Mouse (Mus musculus) lung, postnatal 0 days (tissue): ENCODE measurements around the gene Ddx1. TPM values are rescaled to one million over a fixed set of nuclear protein-coding genes. Genes with fewer than 3 reads are reported as not detected.

Experiments
- ATAC-seq: fragments of 200-750 bp; cut with Nextera tagmentation; 2 replicates; pipeline ENCODE4 v1.8.0; 2017; ENCODE audit warnings: moderate library complexity
- DNase-seq: peaks from one replicate; pipeline ENCODE4 v3.0.0-alpha.2; 2016; ENCODE audit warnings: low spot score
- H3K27ac ChIP-seq: fragments of 300-500 bp; sonication (generic); 2 replicates; pipeline ENCODE4 v1.5.1; 2014; ENCODE audit warnings: antibody characterized with exemption, mild to moderate bottlenecking, low read length, mixed read lengths
- H3K27me3 ChIP-seq: fragments of 300-500 bp; sonication (generic); replicated peaks from 2 replicates; pipeline ENCODE4 v1.6.1; 2014; ENCODE audit warnings: low read length, mixed read lengths; ENCODE audit not compliant: insufficient read depth
- H3K36me3 ChIP-seq: fragments of 300-500 bp; sonication (generic); 2 replicates; pipeline ENCODE4 v1.6.1; 2014; ENCODE audit warnings: low read length, mixed read lengths; ENCODE audit not compliant: insufficient read depth
- H3K4me1 ChIP-seq: fragments of 300-500 bp; sonication (generic); 2 replicates; pipeline ENCODE4 v1.6.1; 2014; ENCODE audit warnings: antibody characterized with exemption, low read depth, low read length, mixed read lengths; ENCODE audit not compliant: insufficient read depth
- H3K4me2 ChIP-seq: fragments of 300-500 bp; sonication (generic); replicated peaks from 2 replicates; pipeline ENCODE4 v1.6.1; 2014; ENCODE audit warnings: low read depth, mild to moderate bottlenecking, low read length, moderate library complexity, mixed read lengths
- H3K4me3 ChIP-seq: fragments of 300-500 bp; sonication (generic); 2 replicates; pipeline ENCODE4 v1.5.1; 2014; ENCODE audit warnings: low read depth, low read length
- H3K9ac ChIP-seq: fragments of 300-500 bp; sonication (generic); replicated peaks from 2 replicates; pipeline ENCODE4 v1.6.1; 2014; ENCODE audit warnings: low read depth, mild to moderate bottlenecking
- H3K9me3 ChIP-seq: fragments of 300-500 bp; sonication (generic); 2 replicates; pipeline ENCODE4 v1.6.1; 2016; ENCODE audit warnings: low read length, mixed read lengths
- CTCF ChIP-seq: IDR thresholded peaks from 2 replicates; pipeline ENCODE4 v1.5.1; 2016; ENCODE audit warnings: antibody characterized with exemption, mild to moderate bottlenecking
- EP300 ChIP-seq: IDR thresholded peaks from 2 replicates; pipeline ENCODE4 v1.6.1; 2016; ENCODE audit warnings: antibody characterized with exemption, mild to moderate bottlenecking, control low read depth
- WGBS: fragments of 180-500 bp; shearing (Covaris S2); extraction: QIAGEN DNeasy Blood & Tissue Kit; methylation state at CpG from one replicate; pipeline ENCODE4 v1.1.7; 2014; 5-methylcytosine and 5-hydroxymethylcytosine counted together
- polyA plus RNA-seq: library from polyadenylated mRNA; unstranded; fragments of >200 nt; fragmentation: Nextera tagmentation; extraction: Ambion mirVana; gene quantifications from 2 replicates; pipeline ENCODE4 v1.2.1, GENCODE M21; 2015

Ddx1 gene
- polyA plus RNA-seq, 1 experiment from 2014 or later: 53.4 TPM

GRCm38 (mm10) chr12:13182220-13182619, 66.8 kb downstream of the Ddx1 start:
- TF ChIP-seq CTCF: no peak
- no peak for TF ChIP-seq EP300
- H3K4me3 ChIP-seq: no peak overlapping the region
- no peaks in the 10 kb centered on the region for H3K36me3 ChIP-seq
- no peaks in the 10 kb centered on the region for H3K27me3 ChIP-seq
- no peaks in the 10 kb centered on the region for H3K9me3 ChIP-seq
- no peak for DNase-seq
- H3K4me1 ChIP-seq: peaks cover 6% of the 10 kb centered on the region; the same call in 1 of the 2 replicates
- no peak overlapping the region for H3K27ac ChIP-seq
- no peak overlapping the region for H3K4me2 ChIP-seq
- ATAC-seq: no peak
- no peak overlapping the region for H3K9ac ChIP-seq
- WGBS: 66% methylated on average over 8 of the region's 8 CpGs

DNA sequence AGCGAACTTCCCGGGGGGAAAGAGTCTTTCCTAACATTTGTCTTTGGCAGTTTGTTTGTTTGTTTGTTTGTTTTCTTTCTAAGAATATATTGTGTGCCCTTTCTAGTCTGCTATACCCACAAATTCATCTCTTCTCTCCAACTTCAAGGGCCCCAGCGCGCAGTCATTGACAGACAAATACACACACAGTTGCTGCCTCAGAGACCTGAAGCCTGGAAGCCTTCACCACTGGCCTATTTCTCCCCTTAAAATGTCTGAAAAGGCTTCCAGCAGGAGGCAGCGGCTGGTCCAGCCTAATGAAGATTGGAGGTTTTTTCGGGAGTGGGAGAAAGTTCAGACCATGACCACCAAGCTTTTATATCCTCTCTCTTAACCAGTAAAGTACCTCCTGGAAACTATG, 67.3 kb downstream of the Ddx1 start:
- no peak overlapping the region for H3K4me2 ChIP-seq
- no peak for DNase-seq
- H3K4me3 ChIP-seq: no peak overlapping the region
- no peaks in the 10 kb centered on the region for H3K9me3 ChIP-seq
- H3K36me3 ChIP-seq: no peaks in the 10 kb centered on the region
- peaks cover 6% of the 10 kb centered on the region; the same call in 1 of the 2 replicates for H3K4me1 ChIP-seq
- H3K27ac ChIP-seq: no peak overlapping the region
- H3K9ac ChIP-seq: no peak overlapping the region
- ATAC-seq: no peak
- WGBS: 79% methylated on average over 6 of the region's 6 CpGs
- TF ChIP-seq EP300: no peak
- no peaks in the 10 kb centered on the region for H3K27me3 ChIP-seq

DNA sequence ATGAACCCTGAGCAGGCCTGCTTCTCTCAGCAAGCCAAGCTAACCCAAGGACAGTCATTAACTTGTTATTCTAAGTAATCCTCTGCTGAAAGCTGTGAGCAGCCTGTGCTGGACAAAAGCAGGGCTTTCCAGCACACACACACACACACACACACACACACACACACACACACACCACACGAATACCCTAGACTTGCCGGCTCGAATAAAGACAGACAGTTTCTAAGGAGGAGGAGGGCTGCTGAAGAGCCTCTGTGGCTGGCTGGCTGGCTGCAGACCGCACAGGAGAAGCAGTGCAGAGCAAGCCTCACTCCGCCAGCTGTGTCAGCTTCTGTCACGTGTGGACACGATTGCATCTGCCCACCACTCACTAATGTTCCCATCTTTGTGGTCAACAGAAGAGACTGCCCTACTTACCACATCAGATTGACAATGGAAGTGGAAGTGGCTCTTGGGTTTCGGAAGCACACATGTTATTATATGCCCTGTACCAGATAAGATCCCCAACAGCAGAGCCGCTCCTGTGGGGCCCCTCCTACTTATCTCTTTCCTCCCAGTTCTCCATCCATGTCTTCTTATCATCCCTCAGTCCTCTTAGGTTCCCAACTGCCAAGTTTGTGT, 68.2 kb downstream of the Ddx1 start:
- H3K9me3 ChIP-seq: no peaks in the 10 kb centered on the region
- H3K27me3 ChIP-seq: no peaks in the 10 kb centered on the region
- TF ChIP-seq EP300 (no peak), CTCF (no peak)
- no peaks in the 10 kb centered on the region for H3K36me3 ChIP-seq
- DNase-seq (no peak), ATAC-seq (peak; percentile 33; the same call in 1 of the 2 replicates)
- H3K27ac ChIP-seq: no peak overlapping the region
- no peak overlapping the region for H3K4me3 ChIP-seq
- H3K4me2 ChIP-seq: no peak overlapping the region
- H3K9ac ChIP-seq: no peak overlapping the region
- WGBS: 22% methylated on average over 9 of the region's 9 CpGs
- peaks cover 6% of the 10 kb centered on the region; the same call in 1 of the 2 replicates for H3K4me1 ChIP-seq

- no peaks in the 10 kb centered on the region for H3K9me3 ChIP-seq
- H3K36me3 ChIP-seq: no peaks in the 10 kb centered on the region
- H3K27me3 ChIP-seq: no peaks in the 10 kb centered on the region
- no peak for TF ChIP-seq EP300
- TF ChIP-seq CTCF: no peak
- H3K4me1 ChIP-seq: peaks cover 6% of the 10 kb centered on the region; the same call in 1 of the 2 replicates
- DNase-seq (no peak), ATAC-seq (no peak)
- H3K9ac ChIP-seq: no peak overlapping the region
- H3K27ac ChIP-seq: no peak overlapping the region
- H3K4me3 ChIP-seq: no peak overlapping the region
- no peak overlapping the region for H3K4me2 ChIP-seq
Measured at GRCm38 (mm10) chr12:13180332-13180714, 68.7 kb downstream of the Ddx1 start.

- no peaks in the 10 kb centered on the region for H3K36me3 ChIP-seq
- WGBS: 41% methylated on average over 6 of the region's 6 CpGs
- no peak overlapping the region for H3K27ac ChIP-seq
- H3K4me3 ChIP-seq: no peak overlapping the region
- no peak overlapping the region for H3K4me2 ChIP-seq
- no peaks in the 10 kb centered on the region for H3K9me3 ChIP-seq
- no peak for TF ChIP-seq CTCF
- no peak overlapping the region for H3K9ac ChIP-seq
- ATAC-seq: no peak
- no peaks in the 10 kb centered on the region for H3K27me3 ChIP-seq
- peaks cover 6% of the 10 kb centered on the region; the same call in 1 of the 2 replicates for H3K4me1 ChIP-seq
- DNase-seq: no peak
Measured at GRCm38 (mm10) chr12:13177606-13178005, 71.4 kb downstream of the Ddx1 start.

- Histone ChIP-seq H3K9ac (no peak overlapping the region), H3K9me3 (no peaks in the 10 kb centered on the region), H3K4me2 (no peak overlapping the region), H3K4me1 (no peaks in the 10 kb centered on the region), H3K27me3 (no peaks in the 10 kb centered on the region), H3K4me3 (no peak overlapping the region), H3K27ac (no peak overlapping the region), H3K36me3 (no peaks in the 10 kb centered on the region)
- ATAC-seq (no peak), DNase-seq (peak; percentile 36)
- TF ChIP-seq CTCF: no peak
- TF ChIP-seq EP300: no peak
- whole genome bisulfite sequencing: 61% methylated on average over 3 of the region's 3 CpGs
Measured at GRCm38 (mm10) chr12:13176927-13177326, 72.1 kb downstream of the Ddx1 start.

- Histone ChIP-seq H3K4me3 (no peak overlapping the region), H3K9me3 (no peaks in the 10 kb centered on the region), H3K27me3 (no peaks in the 10 kb centered on the region), H3K4me1 (no peaks in the 10 kb centered on the region), H3K9ac (no peak overlapping the region), H3K4me2 (no peak overlapping the region), H3K36me3 (no peaks in the 10 kb centered on the region), H3K27ac (no peak overlapping the region)
- WGBS: 35% methylated on average over 2 of the region's 2 CpGs
- DNase-seq: no peak
- no peak for ATAC-seq
- no peak for TF ChIP-seq CTCF
- no peak for TF ChIP-seq EP300
Measured at GRCm38 (mm10) chr12:13176136-13176535, 72.9 kb downstream of the Ddx1 start.
